Mouse (Mus musculus): ENCODE results near the gene Naa30. TPM values are rescaled to one million over a fixed set of nuclear protein-coding genes. Genes with fewer than 3 reads are reported as not detected.
A peak's percentile ranks its signal among the peaks of the same experiment; 100 is the strongest.

Naa30 gene
- total and polyA plus RNA-seq, 3 experiments: 15.9 to 32.6 (median 18.7) TPM

GRCm38 (mm10) chr14:49172582-49172988 is 559 bp downstream of the Naa30 start:
- Histone ChIP-seq H3K27ac (ENCODE audit: control insufficient read depth, low read depth, low read length) (peak overlapping the region; percentile 19), H3K27me3 (ENCODE audit: control insufficient read depth in 1 of 2, insufficient read depth in 2 of 2, low read length in 2 of 2) (no peaks in the 10 kb centered on the region), H3K9ac (ENCODE audit: control insufficient read depth, low read depth, low read length, poor library complexity, severe bottlenecking) (peak overlapping the region; percentile 88), H3K4me3 (ENCODE audit: control insufficient read depth in 1 of 2, insufficient read depth in 1 of 2, low read depth in 2 of 2, low read length in 2 of 2) (peak overlapping the region; percentile 97), H3K9me3 (replicated peaks; ENCODE audit: insufficient read depth, low read length) (no peaks in the 10 kb centered on the region), H3K79me2 (ENCODE audit: control insufficient read depth, insufficient read depth, low read length, poor library complexity) (peaks cover 30% of the 10 kb centered on the region), H3K4me1 (ENCODE audit: control insufficient read depth in 1 of 2, insufficient read depth in 2 of 2, low read length in 2 of 2) (peaks cover 12 to 15% of the 10 kb centered on the region in 2 experiments), H3K36me3 (ENCODE audit: control insufficient read depth in 1 of 2, insufficient read depth in 2 of 2, low read length in 2 of 2) (peaks cover 10 to 28% of the 10 kb centered on the region in 2 experiments)
- peak; percentile 48 for DNase-seq (ENCODE audit: low read depth, low spot score)
- TF ChIP-seq NELFE (IDR thresholded peaks at IDR 0.05; ENCODE audit: low read depth, low read length) (no peak), USF2 (IDR thresholded peaks at IDR 0.05; ENCODE audit: borderline replicate concordance in 1 of 2, insufficient read depth in 1 of 2, low read depth in 1 of 2, low read length in 2 of 2) (no peak), UBTF (IDR thresholded peaks at IDR 0.05; ENCODE audit: borderline replicate concordance, insufficient read depth, low read depth, low read length) (peak; percentile 63; the same call in 1 of the 2 replicates)

- Histone ChIP-seq H3K79me2 (ENCODE audit: control insufficient read depth, insufficient read depth, low read length, poor library complexity) (peaks cover 33% of the 10 kb centered on the region), H3K9me3 (replicated peaks; ENCODE audit: insufficient read depth, low read length) (no peaks in the 10 kb centered on the region), H3K4me1 (ENCODE audit: control insufficient read depth in 1 of 2, insufficient read depth in 2 of 2, low read length in 2 of 2) (peaks cover 12 to 15% of the 10 kb centered on the region in 2 experiments), H3K27ac (ENCODE audit: control insufficient read depth, low read depth, low read length) (no peak overlapping the region), H3K27me3 (ENCODE audit: control insufficient read depth in 1 of 2, insufficient read depth in 2 of 2, low read length in 2 of 2) (no peaks in the 10 kb centered on the region), H3K4me3 (ENCODE audit: control insufficient read depth in 1 of 2, insufficient read depth in 1 of 2, low read depth in 2 of 2, low read length in 2 of 2) (peak overlapping the region; percentile 97), H3K36me3 (ENCODE audit: control insufficient read depth in 1 of 2, insufficient read depth in 2 of 2, low read length in 2 of 2) (peaks cover 14 to 31% of the 10 kb centered on the region in 2 experiments), H3K9ac (ENCODE audit: control insufficient read depth, low read depth, low read length, poor library complexity, severe bottlenecking) (peak overlapping the region; percentile 88)
- DNase-seq (ENCODE audit: low read depth, low spot score): peak; percentile 25
- peak; percentile 53 for TF ChIP-seq MXI1 (IDR thresholded peaks at IDR 0.05; ENCODE audit: low read depth, low read length)
- TF ChIP-seq GATA1 (IDR thresholded peaks at IDR 0.05; ENCODE audit: low read depth, low read length): no peak
- no peak for TF ChIP-seq ZMIZ1 (IDR thresholded peaks at IDR 0.05; ENCODE audit: low read depth, low read length)
Observed at GRCm38 (mm10) chr14:49173290-49174135, 1.5 kb downstream of the Naa30 start.

GRCm38 (mm10) chr14:49179736-49180135 is 7.7 kb downstream of the Naa30 start:
- peaks cover 21 to 50% of the 10 kb centered on the region in 2 experiments for H3K36me3 ChIP-seq (ENCODE audit: control insufficient read depth in 1 of 2, insufficient read depth in 2 of 2, low read length in 2 of 2)
- no peak overlapping the region for H3K4me3 ChIP-seq (ENCODE audit: control insufficient read depth in 1 of 2, insufficient read depth in 1 of 2, low read depth in 2 of 2, low read length in 2 of 2)

More at GRCm38 (mm10) chr14:49179736-49180135, 7.7 kb downstream of the Naa30 start:
- peaks cover 12% of the 10 kb centered on the region for H3K79me2 ChIP-seq (ENCODE audit: control insufficient read depth, insufficient read depth, low read length, poor library complexity)
- no peak overlapping the region for H3K27ac ChIP-seq (ENCODE audit: control insufficient read depth, low read depth, low read length)
- no peaks in the 10 kb centered on the region for H3K27me3 ChIP-seq (ENCODE audit: control insufficient read depth in 1 of 2, insufficient read depth in 2 of 2, low read length in 2 of 2)
- DNase-seq (ENCODE audit: low read depth, low spot score): peak; percentile 19
- no peaks in the 10 kb centered on the region for H3K9me3 ChIP-seq (replicated peaks; ENCODE audit: insufficient read depth, low read length)
- TF ChIP-seq GATA1 (IDR thresholded peaks at IDR 0.05; ENCODE audit: low read depth, low read length): 0 out of 2 replicates have a peak, but pooled peaks have one; percentile 11
- no peak for TF ChIP-seq TCF12 (IDR thresholded peaks at IDR 0.05; ENCODE audit: low read depth, low read length)
- TF ChIP-seq USF2 (IDR thresholded peaks at IDR 0.05; ENCODE audit: borderline replicate concordance in 1 of 2, insufficient read depth in 1 of 2, low read depth in 1 of 2, low read length in 2 of 2): no peak
- no peak for TF ChIP-seq USF1 (IDR thresholded peaks at IDR 0.05; ENCODE audit: low read depth, low read length)
- TF ChIP-seq RAD21 (IDR thresholded peaks at IDR 0.05; ENCODE audit: low read depth, low read length): no peak
- TF ChIP-seq NELFE (IDR thresholded peaks at IDR 0.05; ENCODE audit: low read depth, low read length): no peak
- no peak for TF ChIP-seq ETS1 (IDR thresholded peaks at IDR 0.05; ENCODE audit: low read depth, low read length)
- TF ChIP-seq CHD1 (IDR thresholded peaks at IDR 0.05; ENCODE audit: low read depth, low read length): no peak
- no peak for TF ChIP-seq MAX (IDR thresholded peaks at IDR 0.05; ENCODE audit: low read length)
- no peak overlapping the region for H3K9ac ChIP-seq (ENCODE audit: control insufficient read depth, low read depth, low read length, poor library complexity, severe bottlenecking)
- H3K4me1 ChIP-seq (ENCODE audit: control insufficient read depth in 1 of 2, insufficient read depth in 2 of 2, low read length in 2 of 2): peaks cover under 1 to 11% of the 10 kb centered on the region in 2 experiments

All from MEL (cell line).